Mouse (Mus musculus): ENCODE measurements around the gene Ablim1. TPM values are rescaled to one million over a fixed set of nuclear protein-coding genes. Genes with fewer than 3 reads are reported as not detected.

Gene Ablim1
- polyA plus RNA-seq, 1 experiment from 2014 or later, result 35.8 TPM

GRCm38 (mm10) chr19:57243606-57244005, 71.1 kb downstream of the Ablim1 start:
- H3K4me3 ChIP-seq (replicated peaks), result no peak overlapping the region
- H3K4me2 ChIP-seq, result no peak overlapping the region
- H3K9ac ChIP-seq, result no peak overlapping the region
- H3K9me3 ChIP-seq (replicated peaks), result no peaks in the 10 kb centered on the region
- no peaks in the 10 kb centered on the region for H3K36me3 ChIP-seq
- H3K27me3 ChIP-seq, result no peaks in the 10 kb centered on the region
- WGBS, result 70% methylated on average over 8 of the region's 8 CpGs
- ATAC-seq (replicated peaks; ENCODE audit: low FRiP score), result no peak
- H3K4me1 ChIP-seq, result peaks cover 26% of the 10 kb centered on the region
- no peak overlapping the region for H3K27ac ChIP-seq

GRCm38 (mm10) chr19:57243191-57243590, 71.5 kb downstream of the Ablim1 start:
- WGBS, result 78% methylated on average over 12 of the region's 12 CpGs
- H3K9ac ChIP-seq, result no peak overlapping the region
- no peak overlapping the region for H3K4me2 ChIP-seq
- no peak for ATAC-seq (replicated peaks; ENCODE audit: low FRiP score)
- H3K9me3 ChIP-seq (replicated peaks), result no peaks in the 10 kb centered on the region
- H3K36me3 ChIP-seq, result no peaks in the 10 kb centered on the region
- no peak overlapping the region for H3K27ac ChIP-seq
- no peaks in the 10 kb centered on the region for H3K27me3 ChIP-seq
- no peak overlapping the region for H3K4me3 ChIP-seq (replicated peaks)
- H3K4me1 ChIP-seq, result peaks cover 26% of the 10 kb centered on the region

GRCm38 (mm10) chr19:57241363-57242192, 73.1 kb downstream of the Ablim1 start:
- H3K9me3 ChIP-seq (replicated peaks), result no peaks in the 10 kb centered on the region
- H3K4me1 ChIP-seq, result peaks cover 26% of the 10 kb centered on the region
- ATAC-seq (replicated peaks; ENCODE audit: low FRiP score), result no peak
- no peak overlapping the region; the same call in 1 of the 2 replicates for H3K4me2 ChIP-seq
- H3K27ac ChIP-seq, result peak overlapping the region; percentile 77
- WGBS, result 33% methylated on average over 10 of the region's 10 CpGs
- H3K9ac ChIP-seq, result no peak overlapping the region
- no peaks in the 10 kb centered on the region for H3K36me3 ChIP-seq
- H3K27me3 ChIP-seq, result no peaks in the 10 kb centered on the region
- H3K4me3 ChIP-seq (replicated peaks), result no peak overlapping the region

- no peaks in the 10 kb centered on the region for H3K9me3 ChIP-seq (replicated peaks)
- H3K36me3 ChIP-seq, result no peaks in the 10 kb centered on the region
- H3K4me1 ChIP-seq, result peaks cover 26% of the 10 kb centered on the region
- ATAC-seq (replicated peaks; ENCODE audit: low FRiP score), result no peak
- peak overlapping the region; percentile 77; the same call in 1 of the 2 replicates for H3K27ac ChIP-seq
- no peak overlapping the region for H3K4me2 ChIP-seq
- no peaks in the 10 kb centered on the region for H3K27me3 ChIP-seq
- H3K9ac ChIP-seq, result no peak overlapping the region
- H3K4me3 ChIP-seq (replicated peaks), result no peak overlapping the region
- 75% methylated on average over 6 of the region's 6 CpGs for WGBS
Measured at GRCm38 (mm10) chr19:57240259-57240658, 74.5 kb downstream of the Ablim1 start.

GRCm38 (mm10) chr19:57239176-57239784, 75.4 kb downstream of the Ablim1 start:
- Histone ChIP-seq H3K9ac (no peak overlapping the region), H3K9me3 (replicated peaks) (no peaks in the 10 kb centered on the region), H3K36me3 (no peaks in the 10 kb centered on the region), H3K4me3 (replicated peaks) (no peak overlapping the region), H3K27ac (no peak overlapping the region), H3K4me2 (no peak overlapping the region), H3K4me1 (peaks cover 26% of the 10 kb centered on the region), H3K27me3 (no peaks in the 10 kb centered on the region)
- ATAC-seq (replicated peaks; ENCODE audit: low FRiP score), result no peak
- WGBS, result 73% methylated on average over 11 of the region's 11 CpGs

GRCm38 (mm10) chr19:57238461-57238860, 76.3 kb downstream of the Ablim1 start:
- Histone ChIP-seq H3K4me3 (replicated peaks) (no peak overlapping the region), H3K9ac (no peak overlapping the region), H3K27me3 (no peaks in the 10 kb centered on the region), H3K27ac (no peak overlapping the region), H3K9me3 (replicated peaks) (no peaks in the 10 kb centered on the region), H3K4me2 (no peak overlapping the region), H3K36me3 (no peaks in the 10 kb centered on the region), H3K4me1 (peaks cover 23% of the 10 kb centered on the region)
- ATAC-seq (replicated peaks; ENCODE audit: low FRiP score), result no peak
- WGBS, result 81% methylated on average over 7 of the region's 7 CpGs

GRCm38 (mm10) chr19:57237534-57237933, 77.2 kb downstream of the Ablim1 start:
- WGBS, result 81% methylated on average over 6 of the region's 6 CpGs
- H3K4me1 ChIP-seq, result peaks cover 19% of the 10 kb centered on the region
- H3K4me3 ChIP-seq (replicated peaks), result no peak overlapping the region
- no peaks in the 10 kb centered on the region for H3K27me3 ChIP-seq
- H3K4me2 ChIP-seq, result no peak overlapping the region
- H3K9me3 ChIP-seq (replicated peaks), result no peaks in the 10 kb centered on the region
- no peak for ATAC-seq (replicated peaks; ENCODE audit: low FRiP score)
- H3K27ac ChIP-seq, result no peak overlapping the region
- H3K9ac ChIP-seq, result no peak overlapping the region
- H3K36me3 ChIP-seq, result no peaks in the 10 kb centered on the region

GRCm38 (mm10) chr19:57236647-57237046, 78.1 kb downstream of the Ablim1 start:
- 77% methylated on average over 15 of the region's 15 CpGs for WGBS

GRCm38 (mm10) chr19:57235931-57236330, 78.8 kb downstream of the Ablim1 start:
- no peak overlapping the region for H3K27ac ChIP-seq
- H3K4me1 ChIP-seq, result peaks cover 13% of the 10 kb centered on the region; the same call in 1 of the 2 replicates
- H3K4me2 ChIP-seq, result no peak overlapping the region
- H3K9ac ChIP-seq, result no peak overlapping the region
- no peaks in the 10 kb centered on the region for H3K36me3 ChIP-seq
- no peak overlapping the region for H3K4me3 ChIP-seq (replicated peaks)
- no peaks in the 10 kb centered on the region for H3K27me3 ChIP-seq
- WGBS, result 86% methylated on average over 2 of the region's 2 CpGs
- H3K9me3 ChIP-seq (replicated peaks), result no peaks in the 10 kb centered on the region
- no peak for ATAC-seq (replicated peaks; ENCODE audit: low FRiP score)

More at GRCm38 (mm10) chr19:57236647-57237046, 78.1 kb downstream of the Ablim1 start:
- Histone ChIP-seq H3K4me2 (no peak overlapping the region), H3K36me3 (no peaks in the 10 kb centered on the region), H3K9ac (no peak overlapping the region), H3K4me1 (peaks cover 15% of the 10 kb centered on the region), H3K4me3 (replicated peaks) (no peak overlapping the region), H3K27ac (no peak overlapping the region), H3K9me3 (replicated peaks) (no peaks in the 10 kb centered on the region), H3K27me3 (no peaks in the 10 kb centered on the region)
- no peak for ATAC-seq (replicated peaks; ENCODE audit: low FRiP score)

- Histone ChIP-seq H3K4me2 (no peak overlapping the region), H3K9ac (no peak overlapping the region), H3K27me3 (no peaks in the 10 kb centered on the region), H3K4me3 (replicated peaks) (no peak overlapping the region), H3K9me3 (replicated peaks) (no peaks in the 10 kb centered on the region), H3K27ac (no peak overlapping the region), H3K36me3 (no peaks in the 10 kb centered on the region), H3K4me1 (no peaks in the 10 kb centered on the region)
- 63% methylated on average over 4 of the region's 4 CpGs for WGBS
- no peak for ATAC-seq (replicated peaks; ENCODE audit: low FRiP score)
Measured at GRCm38 (mm10) chr19:57230996-57231395, 83.7 kb downstream of the Ablim1 start.

- H3K4me3 ChIP-seq (replicated peaks), result no peak overlapping the region
- H3K4me1 ChIP-seq, result no peaks in the 10 kb centered on the region
- no peak overlapping the region for H3K4me2 ChIP-seq
- H3K9ac ChIP-seq, result no peak overlapping the region
- 99% methylated on average over 3 of the region's 3 CpGs for WGBS
- ATAC-seq (replicated peaks; ENCODE audit: low FRiP score), result no peak
- no peaks in the 10 kb centered on the region for H3K9me3 ChIP-seq (replicated peaks)
- no peaks in the 10 kb centered on the region for H3K36me3 ChIP-seq
- no peaks in the 10 kb centered on the region for H3K27me3 ChIP-seq
- no peak overlapping the region for H3K27ac ChIP-seq
Measured at GRCm38 (mm10) chr19:57229161-57229560, 85.6 kb downstream of the Ablim1 start.

GRCm38 (mm10) chr19:57228576-57228975, 86.1 kb downstream of the Ablim1 start:
- no peaks in the 10 kb centered on the region for H3K36me3 ChIP-seq
- no peak overlapping the region for H3K4me3 ChIP-seq (replicated peaks)
- H3K27ac ChIP-seq, result no peak overlapping the region
- 80% methylated on average over 4 of the region's 4 CpGs for WGBS
- no peak overlapping the region for H3K9ac ChIP-seq
- H3K27me3 ChIP-seq, result no peaks in the 10 kb centered on the region
- H3K4me2 ChIP-seq, result no peak overlapping the region
- H3K4me1 ChIP-seq, result no peaks in the 10 kb centered on the region
- no peak for ATAC-seq (replicated peaks; ENCODE audit: low FRiP score)
- no peaks in the 10 kb centered on the region for H3K9me3 ChIP-seq (replicated peaks)
